Mouse (Mus musculus): Measurements from ENCODE around the gene Pik3ap1. TPM values are rescaled to one million over a fixed set of nuclear protein-coding genes. Genes with fewer than 3 reads are reported as not detected.

Pik3ap1 gene
- polyA plus RNA-seq, 1 experiment from 2014 or later, result 8.6 TPM

GRCm38 (mm10) chr19:41270151-41270727 lies 114.7 kb downstream of the Pik3ap1 start:
- no peaks in the 10 kb centered on the region for H3K4me1 ChIP-seq (ENCODE audit: insufficient read depth, low read depth, low read length)
- no peaks in the 10 kb centered on the region for H3K36me3 ChIP-seq (ENCODE audit: insufficient read depth, low read length)
- no peak overlapping the region for H3K9ac ChIP-seq (replicated peaks; ENCODE audit: low read depth)
- H3K27ac ChIP-seq (ENCODE audit: low read length), result no peak overlapping the region
- WGBS, result 38% methylated on average over 9 of the region's 9 CpGs
- no peaks in the 10 kb centered on the region for H3K9me3 ChIP-seq (ENCODE audit: low read length)
- ATAC-seq (peak; percentile 93), DNase-seq (ENCODE audit: low spot score) (peak; percentile 84)
- TF ChIP-seq CTCF (IDR thresholded peaks at IDR 0.05) (no peak), EP300 (IDR thresholded peaks at IDR 0.05) (peak; percentile 47)
- H3K4me2 ChIP-seq (replicated peaks; ENCODE audit: low read depth, low read length), result no peak overlapping the region
- no peaks in the 10 kb centered on the region for H3K27me3 ChIP-seq (replicated peaks; ENCODE audit: insufficient read depth, low read length)
- H3K4me3 ChIP-seq (ENCODE audit: low read depth, low read length), result no peak overlapping the region

DNA sequence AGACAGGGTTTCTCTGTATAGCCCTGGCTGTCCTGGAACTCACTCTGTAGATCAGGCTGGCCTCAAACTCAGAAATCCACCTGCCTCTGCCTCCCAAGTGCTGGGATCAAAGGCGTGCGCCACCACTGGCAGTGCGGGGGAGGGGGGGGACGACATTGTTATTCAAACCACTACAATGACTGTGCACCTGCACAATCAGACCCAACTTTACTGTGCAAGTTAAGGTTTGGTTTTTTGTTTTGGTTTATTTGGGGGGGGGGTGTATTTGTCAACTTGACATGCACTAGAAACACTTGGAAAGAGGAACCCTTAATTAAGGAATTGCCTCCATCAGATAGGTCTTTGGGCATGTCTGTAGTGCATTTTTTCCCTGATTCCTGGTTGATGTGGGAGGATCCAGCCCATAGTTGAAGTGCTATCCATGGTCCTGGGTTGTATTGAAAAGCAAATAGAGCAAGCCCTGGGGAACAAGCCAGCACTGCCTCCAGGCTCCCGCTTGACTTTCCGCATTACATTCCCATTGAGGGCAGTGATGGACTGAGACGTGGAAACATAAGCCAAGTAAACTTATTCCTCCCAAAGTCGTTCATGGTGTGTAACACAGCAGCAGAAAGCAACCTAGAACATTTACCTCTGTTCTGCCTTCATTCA lies 118.5 kb downstream of the Pik3ap1 start:
- H3K9ac ChIP-seq (replicated peaks; ENCODE audit: low read depth), result no peak overlapping the region
- WGBS, result 53% methylated on average over 8 of the region's 8 CpGs
- H3K4me2 ChIP-seq (replicated peaks; ENCODE audit: low read depth, low read length), result no peak overlapping the region
- no peaks in the 10 kb centered on the region for H3K27me3 ChIP-seq (replicated peaks; ENCODE audit: insufficient read depth, low read length)
- H3K27ac ChIP-seq (ENCODE audit: low read length), result no peak overlapping the region
- no peak for TF ChIP-seq EP300 (IDR thresholded peaks at IDR 0.05)
- no peak for TF ChIP-seq CTCF (IDR thresholded peaks at IDR 0.05)
- H3K4me3 ChIP-seq (ENCODE audit: low read depth, low read length), result no peak overlapping the region
- DNase-seq (ENCODE audit: low spot score) (no peak), ATAC-seq (no peak)
- no peaks in the 10 kb centered on the region for H3K9me3 ChIP-seq (ENCODE audit: low read length)
- H3K4me1 ChIP-seq (ENCODE audit: insufficient read depth, low read depth, low read length), result no peaks in the 10 kb centered on the region; the same call in none of the 2 replicates
- no peaks in the 10 kb centered on the region for H3K36me3 ChIP-seq (ENCODE audit: insufficient read depth, low read length)

- H3K4me3 ChIP-seq (ENCODE audit: low read depth, low read length), result peak overlapping the region; percentile 94
- no peaks in the 10 kb centered on the region for H3K36me3 ChIP-seq (ENCODE audit: insufficient read depth, low read length)
- 15% methylated on average over 13 of the region's 13 CpGs for WGBS
- DNase-seq (ENCODE audit: low spot score), result peak; percentile 61
- H3K27ac ChIP-seq (ENCODE audit: low read length), result peak overlapping the region; percentile 99
- peak overlapping the region; percentile 81 for H3K4me2 ChIP-seq (replicated peaks; ENCODE audit: low read depth, low read length)
- H3K9ac ChIP-seq (replicated peaks; ENCODE audit: low read depth), result peak overlapping the region; percentile 94
- H3K27me3 ChIP-seq (replicated peaks; ENCODE audit: insufficient read depth, low read length), result no peaks in the 10 kb centered on the region
- TF ChIP-seq EP300 (IDR thresholded peaks at IDR 0.05) (no peak), CTCF (IDR thresholded peaks at IDR 0.05) (no peak)
- peaks cover 5% of the 10 kb centered on the region for H3K4me1 ChIP-seq (ENCODE audit: insufficient read depth, low read depth, low read length)
- peak; percentile 2; the same call in 1 of the 2 replicates for ATAC-seq
- H3K9me3 ChIP-seq (ENCODE audit: low read length), result no peaks in the 10 kb centered on the region
Observed at GRCm38 (mm10) chr19:41264331-41264799, 120.5 kb downstream of the Pik3ap1 start.

DNA sequence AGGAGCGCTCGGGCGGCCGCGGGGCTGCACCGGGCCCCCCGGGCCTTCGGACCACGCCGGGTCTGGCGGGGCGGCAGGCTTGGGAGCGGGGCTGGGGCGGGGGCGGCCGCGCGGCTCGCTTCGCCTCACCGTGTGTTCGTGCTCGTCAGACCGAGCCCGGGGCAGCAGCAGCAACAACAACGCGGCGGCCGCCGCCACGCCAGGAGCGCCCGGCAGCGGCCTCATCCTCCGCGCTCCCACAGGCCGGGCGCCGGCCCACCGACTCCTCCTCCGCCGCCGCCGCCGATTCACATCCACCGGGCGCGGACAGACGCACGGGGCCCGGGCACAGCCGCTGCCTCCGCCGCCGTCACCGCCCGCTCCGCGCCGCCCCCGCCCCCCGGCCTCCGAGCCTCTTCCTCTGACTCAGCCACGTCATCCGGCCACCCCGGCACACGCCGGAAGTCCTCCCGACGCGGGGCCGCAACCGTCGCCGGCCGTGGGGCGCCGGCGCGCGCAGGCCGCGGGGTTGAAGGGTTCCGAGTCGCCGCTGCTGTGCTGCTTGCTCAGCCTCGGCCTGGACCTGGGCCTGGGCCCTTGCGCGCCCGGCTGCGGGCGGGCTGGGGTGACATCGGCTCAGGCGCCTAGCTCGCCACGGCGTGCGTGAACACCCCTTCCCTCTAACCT lies 121.1 kb downstream of the Pik3ap1 start, which contains the start of gene Tm9sf3:
Gene Tm9sf3, minus strand, starts transcription at position 368 of the 666 bp plus-strand sequence.
- peak within 1 kb of the TSS; percentile 99 for H3K27ac ChIP-seq (ENCODE audit: low read length)
- peak; percentile 94 for DNase-seq (ENCODE audit: low spot score)
- no peaks in the 10 kb centered on the region for H3K27me3 ChIP-seq (replicated peaks; ENCODE audit: insufficient read depth, low read length)
- H3K4me3 ChIP-seq (ENCODE audit: low read depth, low read length), result peak within 1 kb of the TSS; percentile 94
- H3K9me3 ChIP-seq (ENCODE audit: low read length), result no peaks in the 10 kb centered on the region
- peak within 1 kb of the TSS; percentile 81 for H3K4me2 ChIP-seq (replicated peaks; ENCODE audit: low read depth, low read length)
- H3K9ac ChIP-seq (replicated peaks; ENCODE audit: low read depth), result peak within 1 kb of the TSS; percentile 94
- peaks cover 5% of the 10 kb centered on the region for H3K4me1 ChIP-seq (ENCODE audit: insufficient read depth, low read depth, low read length)
- WGBS, result under 1% methylated on average over 41 of the region's 98 CpGs
- ATAC-seq, result peak; percentile 94
- TF ChIP-seq CTCF (IDR thresholded peaks at IDR 0.05) (no peak), EP300 (IDR thresholded peaks at IDR 0.05) (no peak)
- no peaks in the 10 kb centered on the region for H3K36me3 ChIP-seq (ENCODE audit: insufficient read depth, low read length)

GRCm38 (mm10) chr19:41262712-41263629 lies 121.9 kb downstream of the Pik3ap1 start:
- Histone ChIP-seq H3K9ac (replicated peaks; ENCODE audit: low read depth) (peak overlapping the region; percentile 94), H3K27me3 (replicated peaks; ENCODE audit: insufficient read depth, low read length) (no peaks in the 10 kb centered on the region), H3K27ac (ENCODE audit: low read length) (peak overlapping the region; percentile 99), H3K4me3 (ENCODE audit: low read depth, low read length) (peak overlapping the region; percentile 94), H3K4me1 (ENCODE audit: insufficient read depth, low read depth, low read length) (peaks cover 7% of the 10 kb centered on the region), H3K36me3 (ENCODE audit: insufficient read depth, low read length) (no peaks in the 10 kb centered on the region), H3K9me3 (ENCODE audit: low read length) (no peaks in the 10 kb centered on the region), H3K4me2 (replicated peaks; ENCODE audit: low read depth, low read length) (peak overlapping the region; percentile 81)
- WGBS, result 3% methylated on average over 36 of the region's 51 CpGs
- TF ChIP-seq EP300 (IDR thresholded peaks at IDR 0.05) (no peak), CTCF (IDR thresholded peaks at IDR 0.05) (peak; percentile 19; the same call in 1 of the 2 replicates)
- DNase-seq (ENCODE audit: low spot score) (peak; percentile 79), ATAC-seq (peak; percentile 90)
